Mouse (Mus musculus) monocyte, adult 2 months (primary cell): ENCODE results near the gene Iscu.

Experiments used
- DNase-seq, 2 experiments: peaks; one replicate each; pipeline ENCODE4 v3.0.0; 2022; ENCODE audit warnings: low spot score in 2 of 2, low read depth in 1 of 2

Gene Iscu

GRCm38 (mm10) chr5:113814111-113815040 is 41.8 kb downstream of the Iscu start:
- no peak for DNase-seq

- no peak for DNase-seq
Measured at GRCm38 (mm10) chr5:113815041-113815389, 42.5 kb downstream of the Iscu start.

GRCm38 (mm10) chr5:113815638-113816152 is 43.1 kb downstream of the Iscu start:
- DNase-seq, result peak in 1 of 2 experiments; percentile 64

- no peak for DNase-seq
Measured at GRCm38 (mm10) chr5:113818572-113818971, 46.0 kb downstream of the Iscu start.

GRCm38 (mm10) chr5:113824228-113824627 is 51.7 kb downstream of the Iscu start:
- no peak for DNase-seq

GRCm38 (mm10) chr5:113825558-113825957 is 53.0 kb downstream of the Iscu start:
- DNase-seq, result no peak

- DNase-seq, result no peak
Measured at GRCm38 (mm10) chr5:113826619-113827018, 54.1 kb downstream of the Iscu start.
